Mouse (Mus musculus): ENCODE results near the gene Rnf5. TPM values are rescaled to one million over a fixed set of nuclear protein-coding genes. Genes with fewer than 3 reads are reported as not detected.

Rnf5 gene
- polyA plus RNA-seq, 1 experiment = 130 TPM

- H3K4me1 ChIP-seq (ENCODE audit: control insufficient read depth, insufficient read depth, low read length) = no peaks in the 10 kb centered on the region
- no peak for TF ChIP-seq CTCF (IDR thresholded peaks at IDR 0.05; ENCODE audit: extremely low read depth, insufficient read depth, low read length)
- TF ChIP-seq POLR2A (IDR thresholded peaks at IDR 0.05; ENCODE audit: extremely low read depth, insufficient read depth, low read length) = peak; percentile 31; the same call in 1 of the 2 replicates
- no peak within 1 kb of the TSS for H3K27ac ChIP-seq (ENCODE audit: insufficient read depth, low read length)
- H3K4me3 ChIP-seq (ENCODE audit: insufficient read depth, low read length) = no peak within 1 kb of the TSS
Observed at GRCm38 (mm10) chr17:34597566-34598095, 5.9 kb downstream of the Rnf5 start, which contains the start of gene Ager. Gene Ager (plus strand): TSS chr17:34597862.

- H3K27ac ChIP-seq (ENCODE audit: insufficient read depth, low read length) = no peak overlapping the region
- H3K4me1 ChIP-seq (ENCODE audit: control insufficient read depth, insufficient read depth, low read length) = no peaks in the 10 kb centered on the region; the same call in 1 of the 2 replicates
- no peak for TF ChIP-seq CTCF (IDR thresholded peaks at IDR 0.05; ENCODE audit: extremely low read depth, insufficient read depth, low read length)
- TF ChIP-seq POLR2A (IDR thresholded peaks at IDR 0.05; ENCODE audit: extremely low read depth, insufficient read depth, low read length) = no peak
- no peak overlapping the region for H3K4me3 ChIP-seq (ENCODE audit: insufficient read depth, low read length)
Observed at GRCm38 (mm10) chr17:34596098-34596497, 7.4 kb downstream of the Rnf5 start.

- Histone ChIP-seq H3K4me3 (ENCODE audit: insufficient read depth, low read length) (peak overlapping the region; percentile 58), H3K4me1 (ENCODE audit: control insufficient read depth, insufficient read depth, low read length) (no peaks in the 10 kb centered on the region; the same call in 1 of the 2 replicates), H3K27ac (ENCODE audit: insufficient read depth, low read length) (no peak overlapping the region)
- no peak for TF ChIP-seq CTCF (IDR thresholded peaks at IDR 0.05; ENCODE audit: extremely low read depth, insufficient read depth, low read length)
- no peak for TF ChIP-seq POLR2A (IDR thresholded peaks at IDR 0.05; ENCODE audit: extremely low read depth, insufficient read depth, low read length)
Observed at GRCm38 (mm10) chr17:34593752-34594525, 9.6 kb downstream of the Rnf5 start.

- Histone ChIP-seq H3K4me3 (ENCODE audit: insufficient read depth, low read length) (peak overlapping the region; percentile 58), H3K4me1 (ENCODE audit: control insufficient read depth, insufficient read depth, low read length) (peaks cover 2% of the 10 kb centered on the region), H3K27ac (ENCODE audit: insufficient read depth, low read length) (0 out of 2 replicates have a peak overlapping the region, but pooled peaks have one; percentile 6)
- TF ChIP-seq CTCF (IDR thresholded peaks at IDR 0.05; ENCODE audit: extremely low read depth, insufficient read depth, low read length) (no peak), POLR2A (IDR thresholded peaks at IDR 0.05; ENCODE audit: extremely low read depth, insufficient read depth, low read length) (0 out of 2 replicates have a peak, but pooled peaks have one; percentile 23)
Observed at GRCm38 (mm10) chr17:34592581-34593549, 10.6 kb downstream of the Rnf5 start.

- Histone ChIP-seq H3K4me3 (ENCODE audit: insufficient read depth, low read length) (peak overlapping the region; percentile 58), H3K4me1 (ENCODE audit: control insufficient read depth, insufficient read depth, low read length) (peaks cover 2% of the 10 kb centered on the region)
- TF ChIP-seq CTCF (IDR thresholded peaks at IDR 0.05; ENCODE audit: extremely low read depth, insufficient read depth, low read length) = no peak
- peak; percentile 73; the same call in 1 of the 2 replicates for TF ChIP-seq POLR2A (IDR thresholded peaks at IDR 0.05; ENCODE audit: extremely low read depth, insufficient read depth, low read length)
Observed at GRCm38 (mm10) chr17:34591994-34592375, 11.5 kb downstream of the Rnf5 start.

GRCm38 (mm10) chr17:34591029-34591993 lies 12.2 kb downstream of the Rnf5 start, which contains the start of gene Pbx2:
Gene Pbx2 (plus strand): TSS chr17:34591266.
- peak within 1 kb of the TSS; percentile 58 for H3K4me3 ChIP-seq (ENCODE audit: insufficient read depth, low read length)
- peak within 1 kb of the TSS; percentile 98 for H3K27ac ChIP-seq (ENCODE audit: insufficient read depth, low read length)
- peaks cover 5% of the 10 kb centered on the region for H3K4me1 ChIP-seq (ENCODE audit: control insufficient read depth, insufficient read depth, low read length)
- no peak for TF ChIP-seq POLR2A (IDR thresholded peaks at IDR 0.05; ENCODE audit: extremely low read depth, insufficient read depth, low read length)
- no peak for TF ChIP-seq CTCF (IDR thresholded peaks at IDR 0.05; ENCODE audit: extremely low read depth, insufficient read depth, low read length)

More at GRCm38 (mm10) chr17:34591994-34592375, 11.5 kb downstream of the Rnf5 start:
- peak overlapping the region; percentile 98 for H3K27ac ChIP-seq (ENCODE audit: insufficient read depth, low read length)

GRCm38 (mm10) chr17:34590154-34590987 lies 13.1 kb downstream of the Rnf5 start:
- H3K27ac ChIP-seq (ENCODE audit: insufficient read depth, low read length) = peak overlapping the region; percentile 53; the same call in 1 of the 2 replicates
- TF ChIP-seq POLR2A (IDR thresholded peaks at IDR 0.05; ENCODE audit: extremely low read depth, insufficient read depth, low read length) = no peak
- no peak for TF ChIP-seq CTCF (IDR thresholded peaks at IDR 0.05; ENCODE audit: extremely low read depth, insufficient read depth, low read length)
- peaks cover 5% of the 10 kb centered on the region for H3K4me1 ChIP-seq (ENCODE audit: control insufficient read depth, insufficient read depth, low read length)
- no peak overlapping the region for H3K4me3 ChIP-seq (ENCODE audit: insufficient read depth, low read length)
